Mouse (Mus musculus) stomach, postnatal 0 days (tissue): ENCODE measurements around the gene Bsg. TPM values are rescaled to one million over a fixed set of nuclear protein-coding genes. Genes with fewer than 3 reads are reported as not detected.
A peak's percentile ranks its signal among the peaks of the same experiment; 100 is the strongest.

ENCODE experiments used
- ATAC-seq: fragments of 200-750 bp; cut with Nextera tagmentation; 2 replicates; pipeline ENCODE4 v1.8.0; 2017; ENCODE audit not compliant: low FRiP score, low TSS enrichment
- DNase-seq: peaks from one replicate; pipeline ENCODE4 v3.0.0-alpha.2; 2016; ENCODE audit warnings: low spot score
- H3K27ac ChIP-seq: fragments of 300-500 bp; sonication (generic); replicated peaks from 2 replicates; pipeline ENCODE4 v1.5.1; 2014; ENCODE audit warnings: mild to moderate bottlenecking, control low read depth
- H3K27me3 ChIP-seq: fragments of 300-500 bp; sonication (generic); 2 replicates; pipeline ENCODE4 v1.6.1; 2014; ENCODE audit warnings: low read length; ENCODE audit not compliant: control insufficient read depth, insufficient read depth
- H3K36me3 ChIP-seq: fragments of 300-500 bp; sonication (generic); 2 replicates; pipeline ENCODE4 v1.6.1; 2014; ENCODE audit warnings: low read length, mixed read lengths; ENCODE audit not compliant: control insufficient read depth, insufficient read depth
- H3K4me1 ChIP-seq: fragments of 300-500 bp; sonication (generic); replicated peaks from 2 replicates; pipeline ENCODE4 v1.6.1; 2014; ENCODE audit warnings: antibody characterized with exemption; ENCODE audit not compliant: control insufficient read depth, insufficient read depth
- H3K4me2 ChIP-seq: fragments of 300-500 bp; sonication (generic); replicated peaks from 2 replicates; pipeline ENCODE4 v1.6.1; 2014; ENCODE audit warnings: low read depth, mild to moderate bottlenecking, control low read depth, moderate library complexity
- H3K4me3 ChIP-seq: fragments of 300-500 bp; sonication (generic); 2 replicates; pipeline ENCODE4 v1.5.1; 2014; ENCODE audit warnings: low read depth, low read length, control low read depth
- H3K9ac ChIP-seq: fragments of 300-500 bp; sonication (generic); 2 replicates; pipeline ENCODE4 v1.6.1; 2014; ENCODE audit warnings: mild to moderate bottlenecking, low read length, control low read depth, mixed read lengths
- H3K9me3 ChIP-seq: fragments of 300-500 bp; sonication (generic); 2 replicates; pipeline ENCODE4 v1.6.1; 2016; ENCODE audit warnings: low read length; ENCODE audit not compliant: control insufficient read depth
- CTCF ChIP-seq: IDR thresholded peaks from 2 replicates; pipeline ENCODE4 v1.5.1; 2016; ENCODE audit warnings: antibody characterized with exemption, low read depth, mild to moderate bottlenecking, moderate library complexity
- EP300 ChIP-seq: optimal IDR thresholded peaks from 2 replicates; pipeline ENCODE3; 2016; ENCODE audit warnings: antibody characterized with exemption
- WGBS: fragments of 180-500 bp; shearing (Covaris S2); extraction: QIAGEN DNeasy Blood & Tissue Kit; methylation state at CpG from one replicate; pipeline ENCODE4 v1.1.7; 2014; 5-methylcytosine and 5-hydroxymethylcytosine counted together
- polyA plus RNA-seq: library from polyadenylated mRNA; unstranded; fragments of >200 nt; fragmentation: Nextera tagmentation; extraction: Ambion mirVana; gene quantifications from 2 replicates; pipeline ENCODE4 v1.2.1, GENCODE M21; 2015

Gene Bsg
- polyA plus RNA-seq, 1 experiment from 2014 or later = 1,012 TPM

- no peaks in the 10 kb centered on the region for H3K27me3 ChIP-seq
- 49% methylated on average over 13 of the region's 13 CpGs for WGBS
- H3K27ac ChIP-seq = peak overlapping the region; percentile 83
- no peak overlapping the region; the same call in 1 of the 2 replicates for H3K4me2 ChIP-seq
- H3K4me3 ChIP-seq = no peak overlapping the region
- ATAC-seq (peak; percentile 46), DNase-seq (peak; percentile 88)
- no peak overlapping the region for H3K9ac ChIP-seq
- H3K4me1 ChIP-seq = peaks cover 8% of the 10 kb centered on the region
- H3K9me3 ChIP-seq = no peaks in the 10 kb centered on the region
- H3K36me3 ChIP-seq = no peaks in the 10 kb centered on the region
- TF ChIP-seq EP300 (no peak), CTCF (peak; percentile 94)
Measured at GRCm38 (mm10) chr10:79695231-79696128, 8.8 kb upstream of the Bsg start.

- ATAC-seq (peak; percentile 62), DNase-seq (peak; percentile 73)
- Histone ChIP-seq H3K4me2 (no peak overlapping the region; the same call in 1 of the 2 replicates), H3K4me1 (peaks cover 8% of the 10 kb centered on the region), H3K9ac (no peak overlapping the region), H3K27me3 (no peaks in the 10 kb centered on the region), H3K4me3 (no peak overlapping the region), H3K27ac (peak overlapping the region; percentile 83), H3K9me3 (no peaks in the 10 kb centered on the region), H3K36me3 (no peaks in the 10 kb centered on the region)
- 26% methylated on average over 9 of the region's 9 CpGs for WGBS
- TF ChIP-seq CTCF (no peak), EP300 (no peak)
Measured at GRCm38 (mm10) chr10:79696129-79696651, 8.1 kb upstream of the Bsg start.

GRCm38 (mm10) chr10:79697916-79698315 lies 6.4 kb upstream of the Bsg start:
- Histone ChIP-seq H3K4me1 (peaks cover 8% of the 10 kb centered on the region), H3K36me3 (no peaks in the 10 kb centered on the region), H3K9me3 (no peaks in the 10 kb centered on the region), H3K9ac (0 out of 2 replicates have a peak overlapping the region, but pooled peaks have one; percentile 35), H3K27ac (peak overlapping the region; percentile 58), H3K4me3 (no peak overlapping the region), H3K4me2 (no peak overlapping the region), H3K27me3 (no peaks in the 10 kb centered on the region)
- no peak for DNase-seq
- ATAC-seq = no peak
- 49% methylated on average over 6 of the region's 6 CpGs for WGBS
- TF ChIP-seq CTCF (no peak), EP300 (no peak)

- peaks cover 8% of the 10 kb centered on the region for H3K4me1 ChIP-seq
- no peaks in the 10 kb centered on the region for H3K27me3 ChIP-seq
- 92% methylated on average over 6 of the region's 6 CpGs for WGBS
- no peak overlapping the region for H3K9ac ChIP-seq
- H3K9me3 ChIP-seq = no peaks in the 10 kb centered on the region
- no peak overlapping the region for H3K4me3 ChIP-seq
- H3K4me2 ChIP-seq = no peak overlapping the region
- no peak for DNase-seq
- no peak for ATAC-seq
- H3K36me3 ChIP-seq = no peaks in the 10 kb centered on the region
- H3K27ac ChIP-seq = no peak overlapping the region
- TF ChIP-seq CTCF = no peak
- no peak for TF ChIP-seq EP300
Measured at GRCm38 (mm10) chr10:79698459-79698858, 5.8 kb upstream of the Bsg start.

GRCm38 (mm10) chr10:79700676-79701075 lies 3.6 kb upstream of the Bsg start:
- DNase-seq (no peak), ATAC-seq (no peak)
- no peaks in the 10 kb centered on the region for H3K27me3 ChIP-seq
- H3K4me2 ChIP-seq = no peak overlapping the region
- H3K27ac ChIP-seq = peak overlapping the region; percentile 84
- TF ChIP-seq EP300 = no peak
- no peak for TF ChIP-seq CTCF
- no peaks in the 10 kb centered on the region for H3K36me3 ChIP-seq
- no peak overlapping the region for H3K9ac ChIP-seq
- 27% methylated on average over 7 of the region's 7 CpGs for WGBS
- H3K9me3 ChIP-seq = no peaks in the 10 kb centered on the region
- H3K4me3 ChIP-seq = no peak overlapping the region
- H3K4me1 ChIP-seq = peaks cover 8% of the 10 kb centered on the region
